Mouse (Mus musculus): Measurements from ENCODE around the gene Amn.

DNA sequence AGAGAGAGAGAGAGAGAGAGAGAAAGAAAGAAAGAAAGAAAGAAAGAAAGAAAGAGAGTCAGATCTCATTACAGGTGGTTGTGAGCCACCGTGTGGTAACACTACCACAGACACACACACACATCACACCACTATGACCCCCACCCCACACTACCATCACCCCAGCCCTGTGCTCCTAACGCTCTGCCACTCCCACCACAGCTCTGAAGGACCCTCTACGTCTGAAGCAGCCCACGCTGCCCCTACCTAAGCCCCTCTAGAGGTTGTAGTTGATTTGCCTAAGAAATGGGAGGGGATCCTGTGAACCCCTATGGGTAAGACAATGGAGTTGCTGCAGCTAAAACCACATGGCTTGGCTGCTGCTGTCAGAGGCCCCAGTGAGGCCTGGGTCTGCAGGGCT is 12.7 kb downstream of the Amn start:
- TF ChIP-seq CTCF (IDR thresholded peaks at IDR 0.05; ENCODE audit: insufficient read depth, low read length) (no peak), POLR2A (IDR thresholded peaks at IDR 0.05; ENCODE audit: borderline replicate concordance, extremely low read depth, low read depth, low read length) (no peak)

All from lung, adult 2 months (tissue).